Mouse (Mus musculus): ENCODE measurements around the gene Psapl1. TPM values are rescaled to one million over a fixed set of nuclear protein-coding genes. Genes with fewer than 3 reads are reported as not detected.

Gene Psapl1
- polyA plus RNA-seq, 1 experiment from 2014 or later, result 0.08 TPM

DNA sequence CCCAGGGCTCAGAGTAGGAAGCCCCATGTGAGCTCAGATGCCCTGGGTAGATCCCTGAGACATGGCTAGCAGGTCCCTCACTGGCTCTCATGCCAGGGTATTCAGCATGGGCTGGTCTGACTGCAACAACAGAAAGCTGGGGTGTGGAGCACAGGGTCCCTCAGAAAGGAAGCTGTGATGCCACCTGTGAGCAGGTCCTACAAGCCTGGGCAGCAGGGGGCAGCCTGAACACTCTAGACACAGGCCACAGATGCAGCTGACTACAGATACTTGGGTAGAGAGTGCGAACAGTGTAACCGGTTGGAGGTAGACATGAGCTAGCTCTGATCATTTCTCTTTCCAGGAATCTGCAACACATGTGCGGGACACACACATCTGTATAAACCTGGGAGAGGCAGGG lies 11.9 kb upstream of the Psapl1 start:
- no peak for ATAC-seq (replicated peaks; ENCODE audit: insufficient number of reproducible peaks, low FRiP score, low TSS enrichment, low read depth)

DNA sequence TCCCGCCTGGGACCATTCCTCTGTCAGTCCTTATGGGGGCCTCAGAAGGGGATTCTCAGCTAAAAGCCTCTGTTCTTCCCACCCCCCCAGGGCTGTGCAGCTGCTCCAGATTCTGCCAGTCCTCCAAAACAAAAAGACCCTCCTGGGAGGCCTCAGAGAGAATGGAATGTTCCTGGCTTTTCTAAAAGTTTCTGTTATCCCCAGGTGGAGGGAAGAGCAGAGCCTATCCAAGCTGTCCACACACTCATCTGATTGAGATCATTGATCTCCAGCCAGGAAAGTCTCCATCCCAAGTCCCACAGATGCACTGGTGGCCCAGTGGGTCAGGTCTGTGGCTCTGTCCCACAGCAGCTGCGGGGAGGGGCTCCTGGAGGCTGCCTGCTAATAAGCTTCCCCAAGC lies 11.1 kb upstream of the Psapl1 start:
- ATAC-seq (replicated peaks; ENCODE audit: insufficient number of reproducible peaks, low FRiP score, low TSS enrichment, low read depth), result no peak
- H3K27ac ChIP-seq (replicated peaks; ENCODE audit: low read depth, low read length), result no peak overlapping the region
- 75% methylated on average over 2 of the region's 2 CpGs for WGBS

More for the DNA sequence above, 11.9 kb upstream of the Psapl1 start:
- H3K9ac ChIP-seq (replicated peaks; ENCODE audit: low read length), result no peak overlapping the region
- no peaks in the 10 kb centered on the region for H3K9me3 ChIP-seq (replicated peaks; ENCODE audit: control insufficient read depth, low read length)
- no peak overlapping the region for H3K4me2 ChIP-seq (ENCODE audit: low read depth, low read length)
- H3K4me3 ChIP-seq (ENCODE audit: low read depth, low read length), result no peak overlapping the region
- no peak for DNase-seq (ENCODE audit: low spot score)
- 86% methylated on average over 3 of the region's 3 CpGs for WGBS
- no peak overlapping the region for H3K27ac ChIP-seq (replicated peaks; ENCODE audit: low read depth, low read length)
- H3K4me1 ChIP-seq (ENCODE audit: control insufficient read depth, insufficient read depth, low read length), result no peaks in the 10 kb centered on the region; the same call in 1 of the 2 replicates
- H3K36me3 ChIP-seq (replicated peaks; ENCODE audit: control insufficient read depth, insufficient read depth, low read depth, low read length), result no peaks in the 10 kb centered on the region
- no peaks in the 10 kb centered on the region for H3K27me3 ChIP-seq (ENCODE audit: control insufficient read depth, insufficient read depth, low read length)

DNA sequence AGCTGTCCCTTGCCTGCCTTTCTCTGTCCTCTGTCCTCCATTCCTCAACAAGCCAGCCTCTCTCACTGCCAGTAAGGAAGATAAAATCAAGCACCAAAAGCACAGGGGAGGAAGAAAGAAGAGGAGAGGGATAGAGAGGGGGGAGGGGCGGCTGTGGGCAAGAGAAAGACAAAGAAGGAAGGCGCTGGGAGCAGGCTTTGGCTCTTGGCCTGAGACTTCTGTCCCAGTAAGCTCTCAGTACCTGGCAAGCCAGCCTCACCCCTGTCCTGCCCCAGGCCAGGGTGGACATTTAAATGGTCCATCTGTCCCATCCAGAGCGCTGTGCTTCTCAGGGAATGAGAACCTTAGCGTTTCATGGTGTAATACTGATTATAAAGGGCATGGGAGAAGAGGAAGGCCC lies 9.2 kb upstream of the Psapl1 start:
- Histone ChIP-seq H3K4me3 (ENCODE audit: low read depth, low read length) (no peak overlapping the region), H3K27ac (replicated peaks; ENCODE audit: low read depth, low read length) (no peak overlapping the region), H3K9ac (replicated peaks; ENCODE audit: low read length) (no peak overlapping the region), H3K27me3 (ENCODE audit: control insufficient read depth, insufficient read depth, low read length) (no peaks in the 10 kb centered on the region), H3K4me2 (ENCODE audit: low read depth, low read length) (no peak overlapping the region), H3K9me3 (replicated peaks; ENCODE audit: control insufficient read depth, low read length) (no peaks in the 10 kb centered on the region), H3K4me1 (ENCODE audit: control insufficient read depth, insufficient read depth, low read length) (no peaks in the 10 kb centered on the region; the same call in 1 of the 2 replicates), H3K36me3 (replicated peaks; ENCODE audit: control insufficient read depth, insufficient read depth, low read depth, low read length) (no peaks in the 10 kb centered on the region)
- ATAC-seq (replicated peaks; ENCODE audit: insufficient number of reproducible peaks, low FRiP score, low TSS enrichment, low read depth) (no peak), DNase-seq (ENCODE audit: low spot score) (no peak)
- WGBS, result 40% methylated on average over 4 of the region's 4 CpGs

More for the DNA sequence above, 11.1 kb upstream of the Psapl1 start:
- H3K4me3 ChIP-seq (ENCODE audit: low read depth, low read length), result no peak overlapping the region
- H3K4me1 ChIP-seq (ENCODE audit: control insufficient read depth, insufficient read depth, low read length), result no peaks in the 10 kb centered on the region; the same call in 1 of the 2 replicates
- no peak overlapping the region for H3K9ac ChIP-seq (replicated peaks; ENCODE audit: low read length)
- DNase-seq (ENCODE audit: low spot score), result no peak
- H3K27me3 ChIP-seq (ENCODE audit: control insufficient read depth, insufficient read depth, low read length), result no peaks in the 10 kb centered on the region
- no peak overlapping the region for H3K4me2 ChIP-seq (ENCODE audit: low read depth, low read length)
- H3K36me3 ChIP-seq (replicated peaks; ENCODE audit: control insufficient read depth, insufficient read depth, low read depth, low read length), result no peaks in the 10 kb centered on the region
- H3K9me3 ChIP-seq (replicated peaks; ENCODE audit: control insufficient read depth, low read length), result no peaks in the 10 kb centered on the region

DNA sequence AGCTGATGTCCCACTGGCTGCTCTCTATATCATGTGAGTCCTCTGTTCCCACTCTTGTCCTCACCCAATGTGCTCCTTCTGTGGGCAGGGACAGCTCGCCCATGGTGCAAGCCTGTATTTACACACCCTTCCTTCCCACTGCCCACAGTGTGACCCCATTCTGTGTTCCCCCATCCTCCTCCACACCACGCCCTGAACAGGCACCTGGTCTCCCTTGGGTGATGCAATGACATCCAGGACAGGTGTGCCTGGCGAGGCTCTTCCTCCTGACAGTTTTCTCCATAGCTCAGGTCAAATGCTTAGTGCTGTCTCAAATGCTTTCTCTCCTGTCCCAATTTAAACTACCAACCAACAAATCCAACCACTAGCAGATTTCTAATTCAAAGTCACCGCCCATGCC lies 8.4 kb upstream of the Psapl1 start:
- no peaks in the 10 kb centered on the region; the same call in 1 of the 2 replicates for H3K4me1 ChIP-seq (ENCODE audit: control insufficient read depth, insufficient read depth, low read length)
- no peaks in the 10 kb centered on the region for H3K36me3 ChIP-seq (replicated peaks; ENCODE audit: control insufficient read depth, insufficient read depth, low read depth, low read length)
- ATAC-seq (replicated peaks; ENCODE audit: insufficient number of reproducible peaks, low FRiP score, low TSS enrichment, low read depth), result no peak
- no peak overlapping the region for H3K27ac ChIP-seq (replicated peaks; ENCODE audit: low read depth, low read length)
- no peaks in the 10 kb centered on the region for H3K27me3 ChIP-seq (ENCODE audit: control insufficient read depth, insufficient read depth, low read length)
- no peak overlapping the region for H3K4me2 ChIP-seq (ENCODE audit: low read depth, low read length)
- H3K9ac ChIP-seq (replicated peaks; ENCODE audit: low read length), result no peak overlapping the region
- 86% methylated on average over 4 of the region's 4 CpGs for WGBS
- DNase-seq (ENCODE audit: low spot score), result no peak
- no peak overlapping the region for H3K4me3 ChIP-seq (ENCODE audit: low read depth, low read length)
- no peaks in the 10 kb centered on the region for H3K9me3 ChIP-seq (replicated peaks; ENCODE audit: control insufficient read depth, low read length)

DNA sequence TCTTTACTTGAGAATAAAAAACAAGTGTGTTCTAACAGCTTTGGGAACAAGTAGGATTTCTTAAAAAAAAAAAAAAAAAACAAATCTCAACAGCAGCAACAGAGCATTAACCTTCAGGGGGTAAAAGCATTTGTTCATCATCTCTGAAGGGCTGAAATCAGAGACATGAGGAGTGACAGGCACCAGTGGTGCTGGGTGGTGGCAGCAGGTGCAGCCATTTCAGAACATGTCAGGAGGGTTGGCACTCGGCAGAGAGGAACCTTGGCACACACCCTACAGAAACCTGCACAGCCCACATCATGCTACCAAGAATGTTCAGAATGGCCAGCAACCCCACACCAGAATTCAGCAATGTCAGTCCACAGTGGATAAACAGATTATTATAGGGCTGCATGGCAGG lies 4.3 kb upstream of the Psapl1 start:
- Histone ChIP-seq H3K9me3 (replicated peaks; ENCODE audit: control insufficient read depth, low read length) (no peaks in the 10 kb centered on the region), H3K4me3 (ENCODE audit: low read depth, low read length) (no peak overlapping the region), H3K4me2 (ENCODE audit: low read depth, low read length) (no peak overlapping the region), H3K36me3 (replicated peaks; ENCODE audit: control insufficient read depth, insufficient read depth, low read depth, low read length) (no peaks in the 10 kb centered on the region), H3K4me1 (ENCODE audit: control insufficient read depth, insufficient read depth, low read length) (no peaks in the 10 kb centered on the region; the same call in 1 of the 2 replicates), H3K27me3 (ENCODE audit: control insufficient read depth, insufficient read depth, low read length) (no peaks in the 10 kb centered on the region), H3K9ac (replicated peaks; ENCODE audit: low read length) (no peak overlapping the region), H3K27ac (replicated peaks; ENCODE audit: low read depth, low read length) (no peak overlapping the region)
- DNase-seq (ENCODE audit: low spot score) (no peak), ATAC-seq (replicated peaks; ENCODE audit: insufficient number of reproducible peaks, low FRiP score, low TSS enrichment, low read depth) (no peak)
- WGBS, result 86% methylated on average over 1 of the region's 1 CpGs

DNA sequence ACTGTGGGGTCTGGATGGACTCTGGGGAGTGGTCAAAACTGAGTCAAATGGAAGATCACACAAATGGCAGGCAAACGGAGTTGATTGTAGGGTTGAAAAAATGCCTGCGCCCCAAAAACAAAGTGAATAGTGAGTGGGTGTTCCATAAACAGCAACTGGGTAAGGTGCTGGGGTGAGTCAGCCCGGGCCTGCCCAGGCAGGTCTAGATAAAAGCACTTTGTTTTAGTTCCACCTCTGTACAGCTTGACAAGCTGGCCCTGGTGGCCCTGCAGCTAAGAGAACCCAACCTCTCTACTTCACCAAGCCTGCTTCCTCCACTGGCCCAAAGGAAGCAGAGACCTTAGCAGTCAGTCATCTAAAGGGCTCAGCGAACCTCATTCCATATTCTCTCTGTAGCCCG lies 1.0 kb upstream of the Psapl1 start:
- H3K36me3 ChIP-seq (replicated peaks; ENCODE audit: control insufficient read depth, insufficient read depth, low read depth, low read length), result no peaks in the 10 kb centered on the region
- 82% methylated on average over 5 of the region's 5 CpGs for WGBS
- no peak overlapping the region for H3K4me2 ChIP-seq (ENCODE audit: low read depth, low read length)
- H3K27ac ChIP-seq (replicated peaks; ENCODE audit: low read depth, low read length), result no peak overlapping the region
- no peak overlapping the region for H3K9ac ChIP-seq (replicated peaks; ENCODE audit: low read length)
- H3K4me3 ChIP-seq (ENCODE audit: low read depth, low read length), result no peak overlapping the region
- H3K4me1 ChIP-seq (ENCODE audit: control insufficient read depth, insufficient read depth, low read length), result no peaks in the 10 kb centered on the region
- no peaks in the 10 kb centered on the region for H3K9me3 ChIP-seq (replicated peaks; ENCODE audit: control insufficient read depth, low read length)
- DNase-seq (ENCODE audit: low spot score) (no peak), ATAC-seq (replicated peaks; ENCODE audit: insufficient number of reproducible peaks, low FRiP score, low TSS enrichment, low read depth) (no peak)
- H3K27me3 ChIP-seq (ENCODE audit: control insufficient read depth, insufficient read depth, low read length), result no peaks in the 10 kb centered on the region

DNA sequence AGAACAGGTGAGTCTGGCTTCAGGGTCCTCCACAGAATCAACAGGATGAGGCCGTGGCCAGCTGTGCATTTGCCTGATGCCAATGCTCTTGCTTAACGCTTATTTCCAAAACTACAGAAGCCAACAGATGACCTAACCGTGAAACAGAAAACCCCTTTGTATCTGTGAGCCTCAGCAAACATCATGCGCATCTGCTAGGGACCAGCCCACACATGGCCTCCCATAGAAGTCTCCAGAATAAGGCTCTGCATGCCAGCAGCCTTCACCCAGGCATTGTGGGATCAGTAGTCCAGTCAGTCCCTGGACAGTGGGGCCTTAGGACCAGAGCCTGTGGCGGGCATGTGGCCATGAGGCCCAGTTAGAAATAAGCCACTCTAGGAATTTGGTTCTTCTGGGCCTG lies 400 bp upstream of the Psapl1 start:
- Histone ChIP-seq H3K9me3 (replicated peaks; ENCODE audit: control insufficient read depth, low read length) (no peaks in the 10 kb centered on the region), H3K36me3 (replicated peaks; ENCODE audit: control insufficient read depth, insufficient read depth, low read depth, low read length) (no peaks in the 10 kb centered on the region), H3K4me1 (ENCODE audit: control insufficient read depth, insufficient read depth, low read length) (no peaks in the 10 kb centered on the region), H3K4me2 (ENCODE audit: low read depth, low read length) (no peak overlapping the region), H3K27me3 (ENCODE audit: control insufficient read depth, insufficient read depth, low read length) (no peaks in the 10 kb centered on the region), H3K4me3 (ENCODE audit: low read depth, low read length) (no peak overlapping the region), H3K9ac (replicated peaks; ENCODE audit: low read length) (no peak overlapping the region), H3K27ac (replicated peaks; ENCODE audit: low read depth, low read length) (no peak overlapping the region)
- DNase-seq (ENCODE audit: low spot score) (no peak), ATAC-seq (replicated peaks; ENCODE audit: insufficient number of reproducible peaks, low FRiP score, low TSS enrichment, low read depth) (no peak)
- 88% methylated on average over 5 of the region's 5 CpGs for WGBS

DNA sequence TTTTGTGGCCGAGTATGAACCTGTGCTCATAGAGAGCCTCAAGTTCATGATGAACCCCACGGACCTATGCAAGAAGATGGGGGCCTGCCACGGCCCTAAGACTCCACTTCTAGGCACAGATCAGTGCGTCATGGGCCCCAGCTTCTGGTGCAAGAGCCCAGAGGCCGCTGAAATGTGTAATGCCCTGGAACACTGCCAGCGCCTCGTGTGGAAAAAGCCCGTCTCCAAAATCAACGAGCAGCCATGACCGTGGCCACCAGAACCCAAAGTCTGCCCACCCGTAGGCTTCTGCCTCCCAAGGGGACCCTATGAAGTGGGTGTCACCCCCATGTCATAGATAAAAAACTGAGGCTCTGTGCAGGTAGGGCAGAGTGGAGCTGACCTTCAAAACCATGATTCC lies 1.6 kb downstream of the Psapl1 start:
- Histone ChIP-seq H3K4me2 (ENCODE audit: low read depth, low read length) (no peak overlapping the region), H3K9me3 (replicated peaks; ENCODE audit: control insufficient read depth, low read length) (no peaks in the 10 kb centered on the region), H3K9ac (replicated peaks; ENCODE audit: low read length) (no peak overlapping the region), H3K27me3 (ENCODE audit: control insufficient read depth, insufficient read depth, low read length) (no peaks in the 10 kb centered on the region), H3K4me1 (ENCODE audit: control insufficient read depth, insufficient read depth, low read length) (no peaks in the 10 kb centered on the region), H3K36me3 (replicated peaks; ENCODE audit: control insufficient read depth, insufficient read depth, low read depth, low read length) (no peaks in the 10 kb centered on the region), H3K27ac (replicated peaks; ENCODE audit: low read depth, low read length) (no peak overlapping the region), H3K4me3 (ENCODE audit: low read depth, low read length) (no peak overlapping the region)
- ATAC-seq (replicated peaks; ENCODE audit: insufficient number of reproducible peaks, low FRiP score, low TSS enrichment, low read depth) (no peak), DNase-seq (ENCODE audit: low spot score) (no peak)
- WGBS, result 91% methylated on average over 11 of the region's 11 CpGs
